Mouse (Mus musculus) small intestine, adult 2 months (tissue): Measurements from ENCODE around the gene Angptl4.

Source experiments
- CTCF ChIP-seq: fragments of 200-500 bp; IDR thresholded peaks from 2 replicates; pipeline ENCODE4 v1.5.1; 2012; ENCODE audit warnings: low read depth, mild to moderate bottlenecking, control low read depth, inconsistent platforms, low read length, moderate library complexity, mixed read lengths; ENCODE audit not compliant: insufficient replicate concordance, insufficient read length; ENCODE audit errors: extremely low read depth
- POLR2A ChIP-seq: fragments of 200-500 bp; IDR thresholded peaks from 2 replicates; pipeline ENCODE4 v1.6.1; 2012; ENCODE audit warnings: low read depth, mild to moderate bottlenecking, control low read depth, inconsistent platforms, low read length, moderate library complexity

DNA sequence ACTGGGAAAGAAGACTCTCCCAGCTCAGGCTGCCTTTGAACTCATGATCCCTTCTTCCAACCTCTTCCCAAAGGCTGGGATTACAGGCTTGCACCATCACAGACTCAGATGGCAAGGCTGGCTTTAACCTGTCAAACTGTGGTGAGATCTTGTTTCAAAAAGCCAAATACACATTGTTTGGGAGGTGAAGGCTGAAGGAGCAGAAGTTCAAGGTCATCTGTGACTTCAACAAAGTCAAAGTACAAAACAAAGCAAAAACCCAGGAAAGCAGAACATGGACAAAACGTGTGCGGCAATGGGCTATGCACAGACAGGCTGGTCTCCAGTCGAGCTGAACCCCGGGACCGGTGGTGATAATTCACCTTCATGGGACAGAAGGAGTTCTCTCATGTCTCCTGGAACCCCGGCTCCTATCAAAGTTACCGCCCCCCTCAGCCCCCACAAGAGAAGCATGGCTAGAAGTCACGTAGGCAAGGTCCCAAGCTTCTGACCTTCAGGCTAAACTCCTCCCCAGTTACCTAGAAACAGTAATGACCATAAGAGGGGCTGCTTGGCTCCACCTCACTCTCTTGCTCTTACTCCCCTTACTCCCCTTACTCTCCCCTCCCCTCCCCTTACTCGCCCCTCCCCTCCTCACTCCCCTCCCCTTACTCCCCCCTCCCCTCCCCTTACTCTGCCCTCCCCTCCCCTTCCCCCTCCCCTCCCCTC, 25.7 kb upstream of the Angptl4 start:
- no peak for TF ChIP-seq POLR2A
- TF ChIP-seq CTCF: no peak
